Mouse (Mus musculus): ENCODE measurements around the gene Zfp292. TPM values are rescaled to one million over a fixed set of nuclear protein-coding genes. Genes with fewer than 3 reads are reported as not detected.

Gene Zfp292
- polyA plus RNA-seq, 1 experiment from 2014 or later: 27.3 TPM

GRCm38 (mm10) chr4:34843839-34844238, 38.9 kb downstream of the Zfp292 start:
- Histone ChIP-seq H3K4me2 (ENCODE audit: low read length) (no peak overlapping the region), H3K27me3 (ENCODE audit: control insufficient read depth, insufficient read depth, low read depth, low read length) (no peaks in the 10 kb centered on the region), H3K36me3 (ENCODE audit: control insufficient read depth, insufficient read depth, low read length) (no peaks in the 10 kb centered on the region), H3K9ac (ENCODE audit: low read depth, low read length) (no peak overlapping the region), H3K4me1 (ENCODE audit: control insufficient read depth, insufficient read depth, low read length) (peaks cover 6% of the 10 kb centered on the region), H3K27ac (ENCODE audit: low read length) (no peak overlapping the region), H3K4me3 (ENCODE audit: low read depth, low read length) (no peak overlapping the region), H3K9me3 (replicated peaks; ENCODE audit: control insufficient read depth, low read length, poor library complexity, severe bottlenecking) (no peaks in the 10 kb centered on the region)
- no peak for ATAC-seq
- WGBS: 97% methylated on average over 1 of the region's 1 CpGs

- H3K4me2 ChIP-seq (ENCODE audit: low read length): no peak overlapping the region
- no peaks in the 10 kb centered on the region for H3K27me3 ChIP-seq (ENCODE audit: control insufficient read depth, insufficient read depth, low read depth, low read length)
- H3K9me3 ChIP-seq (replicated peaks; ENCODE audit: control insufficient read depth, low read length, poor library complexity, severe bottlenecking): no peaks in the 10 kb centered on the region
- H3K9ac ChIP-seq (ENCODE audit: low read depth, low read length): no peak overlapping the region
- peaks cover 6% of the 10 kb centered on the region for H3K4me1 ChIP-seq (ENCODE audit: control insufficient read depth, insufficient read depth, low read length)
- ATAC-seq: peak; percentile 69; the same call in 1 of the 2 replicates
- 89% methylated on average over 3 of the region's 3 CpGs for WGBS
- 0 out of 2 replicates have a peak, but pooled peaks cover 4% of the 10 kb centered on the region for H3K36me3 ChIP-seq (ENCODE audit: control insufficient read depth, insufficient read depth, low read length)
- no peak overlapping the region for H3K4me3 ChIP-seq (ENCODE audit: low read depth, low read length)
- no peak overlapping the region for H3K27ac ChIP-seq (ENCODE audit: low read length)
Observed at GRCm38 (mm10) chr4:34842826-34843225, 39.9 kb downstream of the Zfp292 start.

- no peak overlapping the region for H3K9ac ChIP-seq (ENCODE audit: low read depth, low read length)
- no peak overlapping the region for H3K4me3 ChIP-seq (ENCODE audit: low read depth, low read length)
- H3K9me3 ChIP-seq (replicated peaks; ENCODE audit: control insufficient read depth, low read length, poor library complexity, severe bottlenecking): no peaks in the 10 kb centered on the region
- WGBS: 94% methylated on average over 4 of the region's 4 CpGs
- no peaks in the 10 kb centered on the region for H3K27me3 ChIP-seq (ENCODE audit: control insufficient read depth, insufficient read depth, low read depth, low read length)
- no peak for ATAC-seq
- peaks cover 2% of the 10 kb centered on the region; the same call in 1 of the 2 replicates for H3K36me3 ChIP-seq (ENCODE audit: control insufficient read depth, insufficient read depth, low read length)
- H3K4me1 ChIP-seq (ENCODE audit: control insufficient read depth, insufficient read depth, low read length): no peaks in the 10 kb centered on the region
- H3K4me2 ChIP-seq (ENCODE audit: low read length): no peak overlapping the region
- no peak overlapping the region for H3K27ac ChIP-seq (ENCODE audit: low read length)
Observed at GRCm38 (mm10) chr4:34831496-34831895, 51.3 kb downstream of the Zfp292 start.

- ATAC-seq: no peak
- Histone ChIP-seq H3K9ac (ENCODE audit: low read depth, low read length) (no peak overlapping the region), H3K27ac (ENCODE audit: low read length) (no peak overlapping the region), H3K4me1 (ENCODE audit: control insufficient read depth, insufficient read depth, low read length) (no peaks in the 10 kb centered on the region), H3K4me3 (ENCODE audit: low read depth, low read length) (no peak overlapping the region), H3K27me3 (ENCODE audit: control insufficient read depth, insufficient read depth, low read depth, low read length) (no peaks in the 10 kb centered on the region), H3K9me3 (replicated peaks; ENCODE audit: control insufficient read depth, low read length, poor library complexity, severe bottlenecking) (no peaks in the 10 kb centered on the region), H3K4me2 (ENCODE audit: low read length) (no peak overlapping the region), H3K36me3 (ENCODE audit: control insufficient read depth, insufficient read depth, low read length) (no peaks in the 10 kb centered on the region)
- WGBS: 96% methylated on average over 3 of the region's 3 CpGs
Observed at GRCm38 (mm10) chr4:34829456-34829855, 53.3 kb downstream of the Zfp292 start.

- Histone ChIP-seq H3K4me3 (ENCODE audit: low read depth, low read length) (no peak overlapping the region), H3K27me3 (ENCODE audit: control insufficient read depth, insufficient read depth, low read depth, low read length) (no peaks in the 10 kb centered on the region), H3K36me3 (ENCODE audit: control insufficient read depth, insufficient read depth, low read length) (peaks cover 4% of the 10 kb centered on the region; the same call in 1 of the 2 replicates), H3K9me3 (replicated peaks; ENCODE audit: control insufficient read depth, low read length, poor library complexity, severe bottlenecking) (no peaks in the 10 kb centered on the region), H3K4me2 (ENCODE audit: low read length) (no peak overlapping the region), H3K27ac (ENCODE audit: low read length) (no peak overlapping the region), H3K4me1 (ENCODE audit: control insufficient read depth, insufficient read depth, low read length) (no peaks in the 10 kb centered on the region), H3K9ac (ENCODE audit: low read depth, low read length) (no peak overlapping the region)
- WGBS: 81% methylated on average over 1 of the region's 1 CpGs
- no peak for ATAC-seq
Observed at GRCm38 (mm10) chr4:34823901-34824300, 58.9 kb downstream of the Zfp292 start.

GRCm38 (mm10) chr4:34819904-34820303, 62.9 kb downstream of the Zfp292 start:
- Histone ChIP-seq H3K4me2 (ENCODE audit: low read length) (no peak overlapping the region), H3K4me3 (ENCODE audit: low read depth, low read length) (no peak overlapping the region), H3K9ac (ENCODE audit: low read depth, low read length) (no peak overlapping the region), H3K36me3 (ENCODE audit: control insufficient read depth, insufficient read depth, low read length) (peaks cover 15% of the 10 kb centered on the region), H3K4me1 (ENCODE audit: control insufficient read depth, insufficient read depth, low read length) (no peaks in the 10 kb centered on the region), H3K9me3 (replicated peaks; ENCODE audit: control insufficient read depth, low read length, poor library complexity, severe bottlenecking) (no peaks in the 10 kb centered on the region; the same call in 1 of the 2 replicates), H3K27me3 (ENCODE audit: control insufficient read depth, insufficient read depth, low read depth, low read length) (no peaks in the 10 kb centered on the region), H3K27ac (ENCODE audit: low read length) (no peak overlapping the region)
- WGBS: 88% methylated on average over 4 of the region's 4 CpGs
- no peak for ATAC-seq

GRCm38 (mm10) chr4:34801166-34802034, 81.4 kb downstream of the Zfp292 start:
- Histone ChIP-seq H3K4me3 (ENCODE audit: low read depth, low read length) (no peak overlapping the region), H3K4me2 (ENCODE audit: low read length) (no peak overlapping the region), H3K4me1 (ENCODE audit: control insufficient read depth, insufficient read depth, low read length) (no peaks in the 10 kb centered on the region), H3K36me3 (ENCODE audit: control insufficient read depth, insufficient read depth, low read length) (peaks cover 8% of the 10 kb centered on the region), H3K9ac (ENCODE audit: low read depth, low read length) (no peak overlapping the region), H3K27ac (ENCODE audit: low read length) (no peak overlapping the region), H3K27me3 (ENCODE audit: control insufficient read depth, insufficient read depth, low read depth, low read length) (no peaks in the 10 kb centered on the region), H3K9me3 (replicated peaks; ENCODE audit: control insufficient read depth, low read length, poor library complexity, severe bottlenecking) (no peaks in the 10 kb centered on the region)
- no peak for ATAC-seq
- 88% methylated on average over 12 of the region's 14 CpGs for WGBS

GRCm38 (mm10) chr4:34798005-34798404, 84.8 kb downstream of the Zfp292 start:
- 91% methylated on average over 2 of the region's 2 CpGs for WGBS
- Histone ChIP-seq H3K4me2 (ENCODE audit: low read length) (no peak overlapping the region), H3K27me3 (ENCODE audit: control insufficient read depth, insufficient read depth, low read depth, low read length) (no peaks in the 10 kb centered on the region), H3K4me3 (ENCODE audit: low read depth, low read length) (no peak overlapping the region), H3K9me3 (replicated peaks; ENCODE audit: control insufficient read depth, low read length, poor library complexity, severe bottlenecking) (no peaks in the 10 kb centered on the region), H3K27ac (ENCODE audit: low read length) (no peak overlapping the region), H3K36me3 (ENCODE audit: control insufficient read depth, insufficient read depth, low read length) (no peaks in the 10 kb centered on the region), H3K9ac (ENCODE audit: low read depth, low read length) (no peak overlapping the region), H3K4me1 (ENCODE audit: control insufficient read depth, insufficient read depth, low read length) (no peaks in the 10 kb centered on the region)
- no peak for ATAC-seq

GRCm38 (mm10) chr4:34797294-34797983, 85.3 kb downstream of the Zfp292 start:
- 89% methylated on average over 8 of the region's 8 CpGs for WGBS
- H3K9ac ChIP-seq (ENCODE audit: low read depth, low read length): no peak overlapping the region
- H3K4me2 ChIP-seq (ENCODE audit: low read length): no peak overlapping the region
- no peaks in the 10 kb centered on the region for H3K27me3 ChIP-seq (ENCODE audit: control insufficient read depth, insufficient read depth, low read depth, low read length)
- H3K4me1 ChIP-seq (ENCODE audit: control insufficient read depth, insufficient read depth, low read length): no peaks in the 10 kb centered on the region
- no peaks in the 10 kb centered on the region for H3K9me3 ChIP-seq (replicated peaks; ENCODE audit: control insufficient read depth, low read length, poor library complexity, severe bottlenecking)
- ATAC-seq: no peak
- H3K4me3 ChIP-seq (ENCODE audit: low read depth, low read length): no peak overlapping the region
- H3K36me3 ChIP-seq (ENCODE audit: control insufficient read depth, insufficient read depth, low read length): no peaks in the 10 kb centered on the region
- H3K27ac ChIP-seq (ENCODE audit: low read length): no peak overlapping the region

Measured in midbrain, embryonic 16.5 days (tissue).